Mouse (Mus musculus): Measurements from ENCODE around the gene Mbd3.

Mbd3 gene

GRCm38 (mm10) chr10:80399191-80399972, at the start of gene Mbd3:
Mbd3 (minus strand) TSS chr10:80399550.
- DNase-seq: peak; percentile 99 to 100

- DNase-seq: peak; percentile 85 to 86
Observed at GRCm38 (mm10) chr10:80445898-80446601, 46.7 kb upstream of the Mbd3 start.

GRCm38 (mm10) chr10:80445052-80445451, 45.7 kb upstream of the Mbd3 start:
- DNase-seq: no peak

GRCm38 (mm10) chr10:80444339-80445045, 45.1 kb upstream of the Mbd3 start:
- no peak for DNase-seq

GRCm38 (mm10) chr10:80443575-80444278, 44.4 kb upstream of the Mbd3 start:
- no peak for DNase-seq

- DNase-seq: no peak
Observed at GRCm38 (mm10) chr10:80442989-80443388, 43.6 kb upstream of the Mbd3 start.

- DNase-seq: no peak
Observed at GRCm38 (mm10) chr10:80441598-80441997, 42.2 kb upstream of the Mbd3 start.

- DNase-seq: no peak
Observed at GRCm38 (mm10) chr10:80440031-80440430, 40.7 kb upstream of the Mbd3 start.

- no peak for DNase-seq
Observed at GRCm38 (mm10) chr10:80437973-80438372, 38.6 kb upstream of the Mbd3 start.

- DNase-seq: no peak
Observed at GRCm38 (mm10) chr10:80436276-80436675, 36.9 kb upstream of the Mbd3 start.

- no peak for DNase-seq
Observed at GRCm38 (mm10) chr10:80435764-80436163, 36.4 kb upstream of the Mbd3 start.

- DNase-seq: no peak
Observed at GRCm38 (mm10) chr10:80434823-80435222, 35.5 kb upstream of the Mbd3 start.

- DNase-seq: no peak
Observed at GRCm38 (mm10) chr10:80434233-80434592, 34.9 kb upstream of the Mbd3 start.

- peak; percentile 94 to 96 for DNase-seq
Observed at GRCm38 (mm10) chr10:80433513-80434232, 34.3 kb upstream of the Mbd3 start, which contains the start of gene Tcf3. Tcf3 (minus strand) TSS chr10:80433647.

- DNase-seq: no peak
Observed at GRCm38 (mm10) chr10:80432936-80433512, 33.7 kb upstream of the Mbd3 start.

- DNase-seq: no peak
Observed at GRCm38 (mm10) chr10:80432387-80432785, 33.0 kb upstream of the Mbd3 start.

GRCm38 (mm10) chr10:80431570-80432386, 32.4 kb upstream of the Mbd3 start:
- DNase-seq: no peak

- DNase-seq: no peak
Observed at GRCm38 (mm10) chr10:80430375-80430980, 31.1 kb upstream of the Mbd3 start.

GRCm38 (mm10) chr10:80429800-80430199, 30.4 kb upstream of the Mbd3 start:
- DNase-seq: no peak

- no peak for DNase-seq
Observed at GRCm38 (mm10) chr10:80425041-80425440, 25.7 kb upstream of the Mbd3 start.

All from cerebellum, postnatal 36 days (tissue).